11 mouse cellular contexts compared by ENCODE assay signal in genomic region chr10:127514111-127514698, GRCm38 (mm10). TPM values are rescaled to one million over a fixed set of nuclear protein-coding genes. Genes with fewer than 3 reads are reported as not detected.
DNase-seq lines count a peak whose midpoint lies in the region; ATAC-seq lines count a peak whose summit lies in the region.
"Had no signal": no experiment of that assay in that cellular context is flagged by ENCODE, and none has a peak within 500 bp of the region (broad histone marks: within the 10 kb centered on the region; RNA-seq: fewer than 3 reads in every experiment).

No protein-coding gene starts in this region.

- no peak overlapping the region for H3K27ac ChIP-seq in heart, embryonic 12.5 days (ENCODE audit: poor library complexity, severe bottlenecking)
- H3K27ac ChIP-seq in embryonic facial prominence, embryonic 13.5 days, result no peak overlapping the region
- H3K27ac ChIP-seq in midbrain, embryonic 15.5 days, result peak overlapping the region; percentile 97

- H3K36me3 ChIP-seq in heart, embryonic 12.5 days, result peaks cover 22% of the 10 kb centered on the region
- H3K36me3 ChIP-seq in embryonic facial prominence, embryonic 13.5 days, result peaks cover 21% of the 10 kb centered on the region
- no peaks in the 10 kb centered on the region for H3K36me3 ChIP-seq in midbrain, embryonic 15.5 days (replicated peaks)

- WGBS in heart, embryonic 12.5 days, result 9% methylated on average over 13 of the region's 13 CpGs
- 9% methylated on average over 13 of the region's 13 CpGs for WGBS in embryonic facial prominence, embryonic 13.5 days
- WGBS in midbrain, embryonic 15.5 days, result 10% methylated on average over 13 of the region's 13 CpGs

- no peaks in the 10 kb centered on the region for H3K9me3 ChIP-seq in heart, embryonic 12.5 days (replicated peaks)
- no peaks in the 10 kb centered on the region for H3K9me3 ChIP-seq in embryonic facial prominence, embryonic 13.5 days
- no peaks in the 10 kb centered on the region for H3K9me3 ChIP-seq in midbrain, embryonic 15.5 days

- no peak overlapping the region for H3K9ac ChIP-seq in heart, embryonic 12.5 days
- H3K9ac ChIP-seq in embryonic facial prominence, embryonic 13.5 days, result no peak overlapping the region
- no peak overlapping the region for H3K9ac ChIP-seq in midbrain, embryonic 15.5 days

- peaks cover 89% of the 10 kb centered on the region for H3K27me3 ChIP-seq in heart, embryonic 12.5 days (replicated peaks)
- peaks cover 94% of the 10 kb centered on the region for H3K27me3 ChIP-seq in embryonic facial prominence, embryonic 13.5 days
- H3K27me3 ChIP-seq in midbrain, embryonic 15.5 days (replicated peaks), result peaks cover 16% of the 10 kb centered on the region; the same call in 1 of the 2 replicates

- intact Hi-C loops in heart, postnatal 25 days (cut with DNase I), result no loop called here

- no peak for DNase-seq in heart, postnatal 25 days (ENCODE audit: low spot score)
- DNase-seq in induced T-regulatory cell, adult 2 months (ENCODE audit: low read depth), result peak; percentile 29
- DNase-seq in cerebellum, postnatal 4 days (ENCODE audit: low spot score in 2 of 2), result no peak
- no peak for DNase-seq in urinary bladder, adult 2 months (ENCODE audit: low spot score)
- DNase-seq: gastrocnemius, postnatal 10 days; right cerebral cortex, adult 18-20 months had no signal

- peak overlapping the region; percentile 84 for H3K4me2 ChIP-seq in heart, embryonic 12.5 days
- H3K4me2 ChIP-seq in embryonic facial prominence, embryonic 13.5 days, result peak overlapping the region; percentile 97
- H3K4me2 ChIP-seq in midbrain, embryonic 15.5 days, result peak overlapping the region; percentile 93; the same call in 1 of the 2 replicates

- no peak for ATAC-seq in heart, embryonic 12.5 days (ENCODE audit: insufficient number of reproducible peaks, low FRiP score)
- ATAC-seq in embryonic facial prominence, embryonic 13.5 days (ENCODE audit: insufficient number of reproducible peaks, insufficient read depth, low FRiP score, low TSS enrichment, low read depth), result no peak
- no peak for ATAC-seq in midbrain, embryonic 15.5 days (replicated peaks)
- ATAC-seq in cerebellum, adult (ENCODE audit: insufficient number of reproducible peaks, low FRiP score, low TSS enrichment), result no peak

- H3K4me3 ChIP-seq in heart, embryonic 12.5 days, result 0 out of 2 replicates have a peak overlapping the region, but pooled peaks have one; percentile 2
- peak overlapping the region; percentile 51; the same call in 1 of the 2 replicates for H3K4me3 ChIP-seq in embryonic facial prominence, embryonic 13.5 days
- no peak overlapping the region for H3K4me3 ChIP-seq in midbrain, embryonic 15.5 days

- H3K4me1 ChIP-seq in heart, embryonic 12.5 days (replicated peaks), result peaks cover 64% of the 10 kb centered on the region
- H3K4me1 ChIP-seq in embryonic facial prominence, embryonic 13.5 days, result peaks cover 80% of the 10 kb centered on the region
- H3K4me1 ChIP-seq in midbrain, embryonic 15.5 days, result peaks cover 77% of the 10 kb centered on the region

RNA-seq across cellular contexts. Expression of gene Ndufa4l2, which starts 0.6 kb away (rescaled TPM):
- polyA plus RNA-seq in heart, embryonic 12.5 days (2016; fragmentation: Nextera tagmentation; extraction: Ambion mirVana), result 19.5 and 24.4 TPM in 2 replicates
- 10 to 100 TPM; 22.6 to 33.1 TPM for total RNA-seq in heart, postnatal 25 days (2021)
- 20.0 and 32.7 TPM in 2 replicates for polyA plus RNA-seq in embryonic facial prominence, embryonic 13.5 days (2015; fragmentation: Nextera tagmentation; extraction: Ambion mirVana)
- polyA plus RNA-seq in midbrain, embryonic 15.5 days (2015; fragmentation: Nextera tagmentation; extraction: Ambion mirVana), result 22.1 and 23.1 TPM in 2 replicates
- 21.2 and 32.1 TPM in 2 replicates for polyA plus RNA-seq in urinary bladder, adult 2 months (2012; rRNA removed)

RNA-seq across cellular contexts. Expression of gene Shmt2, which starts 8.0 kb away (rescaled TPM):
- 80.4 and 83.8 TPM in 2 replicates for polyA plus RNA-seq in heart, embryonic 12.5 days (2016; fragmentation: Nextera tagmentation; extraction: Ambion mirVana)
- total RNA-seq in heart, postnatal 25 days (2021), result 10 to 100 TPM; 44.3 TPM
- 81.7 and 92.3 TPM in 2 replicates for polyA plus RNA-seq in embryonic facial prominence, embryonic 13.5 days (2015; fragmentation: Nextera tagmentation; extraction: Ambion mirVana)
- 49.4 and 50.7 TPM in 2 replicates for polyA plus RNA-seq in midbrain, embryonic 15.5 days (2015; fragmentation: Nextera tagmentation; extraction: Ambion mirVana)
- polyA plus RNA-seq in urinary bladder, adult 2 months (2012; rRNA removed), result 58.7 and 63.9 TPM in 2 replicates

RNA-seq across cellular contexts. Expression of gene Stac3, which starts 12.7 kb away (rescaled TPM):
- polyA plus RNA-seq in heart, embryonic 12.5 days (2016; fragmentation: Nextera tagmentation; extraction: Ambion mirVana), result 0.50 and 1.1 TPM in 2 replicates
- under 1 TPM; 0.22 to 0.70 TPM for total RNA-seq in heart, postnatal 25 days (2021)
- 2.0 and 3.2 TPM in 2 replicates for polyA plus RNA-seq in embryonic facial prominence, embryonic 13.5 days (2015; fragmentation: Nextera tagmentation; extraction: Ambion mirVana)
- polyA plus RNA-seq in midbrain, embryonic 15.5 days (2015; fragmentation: Nextera tagmentation; extraction: Ambion mirVana), result 1.4 and 2.4 TPM in 2 replicates
- polyA plus RNA-seq in urinary bladder, adult 2 months (2012; rRNA removed), result 2.3 and 4.3 TPM in 2 replicates

RNA-seq across cellular contexts. Expression of gene Nxph4, which starts 20.2 kb away (rescaled TPM):
- polyA plus RNA-seq in heart, embryonic 12.5 days (2016; fragmentation: Nextera tagmentation; extraction: Ambion mirVana), result 0.33 and 0.65 TPM in 2 replicates
- under 1 TPM; 0.31 to 0.34 TPM for total RNA-seq in heart, postnatal 25 days (2021)
- polyA plus RNA-seq in embryonic facial prominence, embryonic 13.5 days (2015; fragmentation: Nextera tagmentation; extraction: Ambion mirVana), result 3.0 and 3.9 TPM in 2 replicates
- polyA plus RNA-seq in midbrain, embryonic 15.5 days (2015; fragmentation: Nextera tagmentation; extraction: Ambion mirVana), result 93.7 and 114 TPM in 2 replicates
- polyA plus RNA-seq in urinary bladder, adult 2 months (2012; rRNA removed), result 0.04 and 0.07 TPM in 2 replicates
- total RNA-seq: liver, adult 2 months had no signal
- polyA plus RNA-seq: liver, adult 2 months had no signal
